Mouse (Mus musculus): Measurements from ENCODE around the gene Kif11.

DNA sequence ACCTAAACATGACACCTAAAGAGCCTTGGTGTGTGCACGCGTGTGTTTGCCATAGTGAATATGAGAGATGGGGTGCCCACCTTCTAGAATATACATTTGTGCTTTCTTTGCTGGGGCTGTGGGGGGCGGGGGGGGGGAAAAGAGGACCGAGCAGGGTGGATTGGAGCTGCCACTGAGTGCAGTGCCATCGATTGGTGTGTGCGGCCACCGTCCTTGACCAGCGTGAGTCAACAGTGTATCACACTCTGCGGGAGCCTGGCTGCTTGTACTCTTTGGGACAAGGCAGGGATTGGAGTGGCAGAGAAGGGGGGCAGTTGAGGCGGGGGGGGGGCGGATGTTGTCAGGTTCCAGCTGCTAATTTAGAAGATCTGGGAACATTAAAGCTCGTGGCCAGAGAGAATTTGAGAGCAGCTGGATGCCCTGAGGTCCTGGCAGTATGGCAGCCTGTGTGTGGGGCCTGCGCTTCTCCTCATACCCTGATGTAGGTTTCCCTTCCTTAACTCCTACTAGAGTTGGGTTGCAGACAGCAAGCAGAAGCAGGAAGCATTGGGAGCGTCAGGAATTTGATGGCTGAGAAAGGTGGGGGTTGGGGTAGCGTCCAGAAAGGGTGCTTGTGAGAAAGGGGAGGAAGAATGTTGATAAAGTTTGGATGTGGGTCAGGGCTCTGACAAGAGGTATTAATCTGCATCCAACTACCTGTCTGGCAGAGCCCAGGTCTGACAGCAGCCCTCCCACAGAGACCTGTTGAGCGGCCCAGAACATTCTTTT lies 64.7 kb downstream of the Kif11 start:
- no peak for TF ChIP-seq CTCF (IDR thresholded peaks at IDR 0.05)
- no peak for TF ChIP-seq POLR2A (IDR thresholded peaks at IDR 0.05; ENCODE audit: insufficient read depth, low read depth, low read length)
- no peak for TF ChIP-seq EP300 (IDR thresholded peaks at IDR 0.05; ENCODE audit: insufficient read depth, low read depth, low read length)
